Mouse (Mus musculus): ENCODE measurements around the gene Mtmr11.
"Not testable (repeated sequence)": the region's sequence is repeated elsewhere in the genome, so short reads cannot be mapped to it uniquely, and the experiment has no call there.

The Mtmr11 gene

GRCm38 (mm10) chr3:96219191-96219641 is 57.4 kb downstream of the Mtmr11 start:
- DNase-seq (ENCODE audit: low spot score in 2 of 2), result no peak

- DNase-seq (ENCODE audit: low spot score in 2 of 2), result peak; percentile 66 to 67
Observed at GRCm38 (mm10) chr3:96219661-96220130, 57.9 kb downstream of the Mtmr11 start, which contains the start of the genes Bola1 and Hist2h2ab. Gene Bola1 (minus strand): TSS chr3:96219709. Gene Hist2h2ab (plus strand): TSS chr3:96219865.

GRCm38 (mm10) chr3:96220131-96220764 is 58.4 kb downstream of the Mtmr11 start:
- DNase-seq (ENCODE audit: low spot score in 2 of 2), result not testable (repeated sequence)

- peak; percentile 75 to 76 for DNase-seq (ENCODE audit: low spot score in 2 of 2)
Observed at GRCm38 (mm10) chr3:96220765-96221639, 59.2 kb downstream of the Mtmr11 start, which contains the start of the genes Hist2h2ac and Hist2h2be. Gene Hist2h2ac (minus strand): TSS chr3:96220880. Gene Hist2h2be (plus strand): TSS chr3:96221119.
